Mouse (Mus musculus) MN1 (cell line): ENCODE measurements around the gene Zfp791.
A peak's percentile ranks its signal among the peaks of the same experiment; 100 is the strongest.
"Not testable (repeated sequence)": the region's sequence is repeated elsewhere in the genome, so short reads cannot be mapped to it uniquely, and the experiment has no call there.

Experiments used
- DNase-seq: peaks from one replicate; pipeline ENCODE4 v3.0.0-alpha.2; 2016; ENCODE audit warnings: low spot score

Gene Zfp791

DNA sequence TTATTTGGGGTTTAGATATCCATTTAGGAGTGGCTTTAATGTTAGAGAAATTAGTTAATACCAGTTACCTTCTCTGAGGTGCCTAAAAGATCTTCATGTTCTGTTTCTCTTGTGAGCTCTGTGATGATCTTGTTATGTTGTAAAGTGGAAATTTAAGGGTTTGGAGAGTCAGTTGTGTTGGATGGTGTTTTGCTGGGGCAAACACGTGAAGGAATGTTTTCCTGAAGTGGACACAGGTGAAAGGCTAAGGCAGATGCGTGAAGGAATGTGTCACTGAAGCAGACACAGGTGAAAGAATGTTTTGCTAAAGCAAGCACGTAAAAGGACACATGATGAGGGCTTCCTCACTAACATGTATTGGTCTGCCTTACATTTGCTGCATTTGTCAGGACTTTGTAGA is at the start of gene Zfp791:
Gene Zfp791, minus strand, starts transcription at position 101 of the 400 bp plus-strand sequence.
- no peak for DNase-seq

DNA sequence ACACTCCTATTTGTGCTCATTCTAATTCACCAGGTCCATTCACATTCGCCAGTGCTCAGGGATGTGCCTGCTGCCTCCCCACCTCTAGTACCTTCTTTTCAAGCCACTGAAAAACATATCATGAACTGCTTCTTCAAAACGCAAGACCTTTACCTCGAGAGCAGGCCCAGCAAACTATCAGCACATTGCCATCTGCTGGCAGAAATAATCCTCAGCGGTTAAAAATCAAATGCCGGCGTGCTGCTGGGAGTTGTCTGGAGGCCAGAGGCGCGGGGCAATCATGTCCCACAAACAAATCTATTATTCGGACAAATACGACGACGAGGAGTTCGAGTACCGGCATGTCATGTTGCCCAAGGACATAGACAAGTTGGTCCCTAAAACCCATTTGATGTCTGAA is 48.4 kb upstream of the Zfp791 start:
- DNase-seq: peak; percentile 36

DNA sequence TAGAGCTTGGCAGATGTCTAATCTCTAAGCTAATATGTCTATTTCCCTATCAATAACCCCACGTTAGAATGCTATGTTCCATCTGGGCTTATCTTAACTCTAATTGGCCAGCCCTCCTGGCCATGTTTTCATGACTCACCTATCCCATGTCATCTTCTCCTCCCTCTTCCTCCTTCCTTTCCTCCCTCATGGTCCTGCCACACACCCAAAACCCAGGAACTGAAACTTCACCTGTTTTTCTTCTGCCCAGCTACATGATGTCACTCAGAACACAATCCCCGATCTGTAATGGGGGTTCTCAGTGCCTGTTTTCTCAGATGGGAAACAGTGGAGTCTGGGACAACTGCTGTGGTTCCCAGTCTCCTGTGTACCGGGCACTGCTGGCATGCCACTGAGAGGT is 28.7 kb upstream of the Zfp791 start, which contains the start of gene Cks1brt:
Gene Cks1brt, plus strand, starts transcription at position 301 of the 400 bp plus-strand sequence.
- peak; percentile 5 for DNase-seq

DNA sequence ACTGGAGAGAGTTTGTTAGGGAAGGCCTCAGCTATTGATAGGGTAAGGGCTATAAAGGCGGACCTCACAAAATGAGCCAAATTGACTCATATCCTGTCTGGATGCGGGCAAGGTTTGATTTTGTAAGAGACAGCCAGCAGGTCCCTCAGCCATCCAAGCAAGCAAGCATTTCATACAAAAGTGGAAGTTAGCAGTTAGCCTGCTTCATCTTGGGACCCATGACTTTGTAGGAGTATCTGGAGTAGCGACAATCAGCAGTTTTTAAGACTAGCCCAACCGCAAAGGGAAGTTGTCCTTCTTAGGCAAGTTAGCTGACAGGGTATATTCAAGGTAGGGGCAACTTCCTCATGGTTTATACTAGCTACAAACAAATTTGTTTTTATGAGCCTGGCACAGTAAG is 19.6 kb upstream of the Zfp791 start:
- no peak for DNase-seq

DNA sequence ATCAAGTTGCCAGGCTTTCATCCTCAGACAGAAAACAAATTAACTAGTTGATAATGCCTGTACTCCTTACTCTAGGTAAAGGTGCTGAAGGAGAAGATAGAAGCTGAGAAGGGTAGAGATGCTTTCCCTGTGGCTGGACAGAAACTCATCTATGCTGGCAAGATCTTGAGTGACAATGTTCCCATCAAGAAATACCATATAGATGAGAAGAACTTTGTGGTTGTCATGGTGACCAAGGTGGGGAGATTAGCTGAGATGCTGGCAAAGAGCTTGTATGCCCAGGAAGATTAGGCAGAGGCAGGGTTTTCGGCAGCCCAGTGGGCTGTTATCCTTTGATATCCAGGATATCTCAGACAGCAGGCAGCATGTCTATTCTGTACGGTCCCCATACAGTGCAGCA is 12.8 kb upstream of the Zfp791 start:
- DNase-seq: not testable (repeated sequence)

DNA sequence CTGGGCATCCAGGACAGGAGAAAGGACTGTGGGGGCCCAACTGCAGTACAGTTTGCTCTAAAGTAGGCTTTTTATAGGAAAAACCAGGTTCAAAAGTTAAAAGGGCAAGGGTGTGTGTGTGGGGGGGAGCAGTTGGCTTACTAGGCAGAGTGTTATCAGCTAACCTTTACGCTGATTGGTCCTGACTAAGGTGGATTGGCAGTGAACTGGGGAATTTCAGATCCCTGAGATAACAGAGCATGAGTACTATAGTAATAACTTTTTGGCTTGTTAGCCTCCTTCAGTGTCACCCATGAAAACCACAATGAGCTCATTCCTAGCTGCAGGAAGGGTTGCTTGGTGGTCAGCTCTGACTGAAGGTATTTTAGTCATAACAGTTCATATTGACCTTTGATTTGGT is 9.4 kb upstream of the Zfp791 start:
- no peak for DNase-seq

DNA sequence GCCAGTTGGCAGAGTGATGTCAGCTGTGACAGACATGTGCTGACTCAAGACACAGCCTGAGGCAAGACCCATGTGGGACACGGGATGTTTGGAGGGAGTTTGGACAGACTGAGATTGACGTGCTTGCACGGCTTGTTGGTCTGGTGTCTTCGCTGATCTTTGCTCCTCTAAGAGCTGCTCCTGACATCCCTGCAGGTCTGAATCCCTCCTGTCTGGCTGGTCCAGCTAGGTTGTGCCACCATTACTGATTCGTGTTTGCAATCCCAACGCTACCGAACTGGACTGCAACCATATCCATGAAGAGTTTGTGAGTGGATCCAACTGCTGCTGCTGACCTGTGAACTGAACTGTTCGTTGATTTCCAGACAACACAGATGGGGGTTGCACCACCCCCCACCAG is 796 bp upstream of the Zfp791 start:
- DNase-seq: no peak

DNA sequence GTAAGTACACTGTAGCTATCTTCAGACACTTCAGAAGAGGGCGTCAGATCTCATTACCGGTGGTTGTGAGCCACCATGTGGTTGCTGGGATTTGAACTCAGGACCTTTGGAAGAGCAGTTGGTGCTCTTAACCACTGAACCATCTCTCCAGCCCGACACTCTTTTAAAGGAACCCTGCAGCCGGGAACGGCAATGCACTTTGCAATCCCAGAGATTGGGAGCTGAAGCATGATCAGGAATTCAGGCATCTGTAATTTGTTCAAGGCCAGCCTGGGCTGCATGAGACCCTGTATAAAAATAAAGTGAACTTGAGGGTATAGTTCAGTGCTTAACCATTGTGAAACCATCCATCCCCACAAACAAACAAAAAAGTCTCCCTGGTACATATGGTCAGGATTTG is 2.6 kb downstream of the Zfp791 start:
- DNase-seq: not testable (repeated sequence)

DNA sequence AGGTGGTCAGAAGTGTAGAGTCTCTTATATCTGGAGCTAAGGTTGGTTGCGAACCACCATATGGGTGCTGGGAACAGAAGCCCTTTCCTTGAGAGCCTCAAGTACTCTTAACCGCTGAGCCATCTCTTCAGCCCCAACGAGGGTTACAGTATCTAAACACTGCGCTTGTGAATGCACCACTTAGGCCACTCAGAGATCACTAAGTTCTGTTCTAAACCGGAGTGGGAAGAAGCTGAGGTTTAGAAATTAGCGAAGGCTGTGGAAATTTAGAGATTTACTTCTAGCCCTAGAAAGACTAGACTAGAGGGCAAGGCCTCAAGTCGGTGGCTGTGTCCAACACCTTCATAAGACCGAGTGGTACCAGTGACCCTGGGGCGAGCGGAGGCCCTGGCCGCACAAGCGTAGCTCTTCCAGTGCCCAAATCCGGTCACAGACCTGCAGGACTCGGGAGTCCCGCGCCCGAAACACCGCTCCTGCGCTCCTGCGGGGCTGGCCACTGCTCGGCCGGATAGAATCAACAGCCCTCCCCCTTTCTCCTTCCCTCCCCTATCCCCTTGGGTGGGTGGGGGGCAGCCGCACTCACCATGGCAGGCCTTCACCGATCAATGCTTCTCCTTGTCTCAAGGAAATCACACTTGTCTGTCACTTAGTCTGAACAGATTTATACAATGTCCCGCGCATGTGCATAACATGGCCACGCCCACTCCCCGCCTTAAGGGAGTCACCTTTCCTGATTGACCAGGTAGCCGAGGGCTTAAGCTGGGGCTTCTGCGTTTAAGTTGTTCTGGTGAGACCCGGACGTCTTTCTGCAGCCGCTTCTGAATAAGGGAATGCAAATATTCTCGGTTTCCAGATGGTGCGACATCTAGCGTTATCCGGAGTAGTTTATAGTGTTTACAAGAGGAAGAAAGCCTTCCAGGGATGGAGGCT is 3.6 kb downstream of the Zfp791 start:
- peak; percentile 64 for DNase-seq

DNA sequence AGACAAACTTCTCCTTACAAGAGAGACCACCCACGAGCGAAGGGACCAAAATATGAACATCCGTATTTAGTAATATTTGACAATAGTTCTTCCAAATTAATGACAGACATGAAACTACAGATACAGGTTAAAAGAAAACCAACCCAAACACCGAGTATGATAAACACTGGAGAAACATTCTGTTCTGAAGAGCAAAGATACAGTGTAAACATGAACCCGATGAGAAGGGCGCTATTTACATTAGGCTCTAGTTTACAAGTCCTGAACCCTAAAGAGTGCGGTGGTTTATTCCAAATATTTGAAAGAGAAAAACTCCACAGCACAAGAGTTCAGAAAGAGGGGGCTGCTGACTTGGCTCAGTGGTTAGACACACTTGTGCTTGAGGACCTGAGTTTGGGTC is 5.9 kb downstream of the Zfp791 start:
- no peak for DNase-seq

DNA sequence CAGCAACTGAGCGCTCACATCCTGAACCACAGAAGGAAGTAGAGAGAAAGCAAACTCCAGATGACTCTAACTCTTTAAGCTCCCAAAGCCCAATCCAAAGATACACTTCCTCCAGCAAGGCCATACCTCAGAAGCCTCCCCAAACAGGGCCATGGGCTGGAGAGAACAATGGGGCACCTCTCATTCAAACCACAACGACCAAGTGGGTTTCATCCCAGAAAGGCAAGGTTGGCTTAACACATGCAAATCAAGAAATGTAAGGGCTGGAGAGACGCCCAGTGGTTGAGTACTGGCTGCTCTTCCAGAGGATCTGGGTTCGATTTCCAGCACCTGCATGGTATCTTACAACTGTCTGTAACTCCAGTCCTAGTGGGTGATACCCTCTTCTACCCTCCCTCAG is 7.4 kb downstream of the Zfp791 start:
- DNase-seq: no peak

DNA sequence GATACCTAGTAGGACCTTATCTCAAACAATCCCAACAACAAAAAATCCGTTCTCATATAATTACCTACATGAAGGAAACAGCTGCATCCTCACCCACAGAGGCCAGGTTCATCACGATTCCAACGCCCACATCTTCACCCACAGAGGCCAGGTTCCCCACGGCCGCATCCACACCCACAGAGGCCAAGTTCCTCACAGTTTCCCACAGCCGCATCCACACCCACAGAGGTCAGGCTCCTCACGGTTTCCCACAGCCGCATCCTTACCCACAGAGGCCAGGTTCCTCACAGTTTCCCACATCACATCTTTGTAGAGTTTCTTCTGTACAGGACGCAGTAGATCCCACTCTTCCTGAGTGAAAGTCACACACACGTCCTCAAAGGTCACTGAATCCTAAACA is 9.7 kb downstream of the Zfp791 start:
- no peak for DNase-seq

DNA sequence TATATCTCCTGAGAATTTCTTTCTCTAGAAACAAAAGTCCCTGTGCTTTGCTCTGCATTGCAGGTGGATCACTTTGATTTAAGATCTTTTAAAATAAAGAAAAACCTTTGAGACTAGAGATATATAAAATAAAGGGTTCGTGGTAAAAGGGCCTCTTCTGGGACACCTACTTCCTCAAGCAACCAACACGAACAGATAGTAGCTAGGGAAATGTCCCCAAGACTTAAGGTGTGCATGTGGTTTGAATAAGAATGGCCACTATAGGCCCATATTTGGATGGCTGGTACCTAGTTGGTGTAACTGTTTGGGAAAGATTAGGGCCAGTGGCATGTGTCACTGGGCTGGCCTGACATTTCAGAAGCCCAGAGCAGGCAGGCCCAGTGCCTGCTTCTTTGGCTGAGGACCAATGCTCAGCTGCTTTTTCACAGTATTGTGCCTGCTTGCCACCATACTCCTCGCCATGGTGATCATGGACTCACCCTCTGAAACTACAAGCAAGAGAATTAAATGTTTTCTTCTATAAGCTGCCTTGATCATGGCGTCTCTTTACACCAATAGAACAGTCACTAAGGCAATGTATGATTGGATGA is 22.7 kb downstream of the Zfp791 start:
- no peak for DNase-seq

DNA sequence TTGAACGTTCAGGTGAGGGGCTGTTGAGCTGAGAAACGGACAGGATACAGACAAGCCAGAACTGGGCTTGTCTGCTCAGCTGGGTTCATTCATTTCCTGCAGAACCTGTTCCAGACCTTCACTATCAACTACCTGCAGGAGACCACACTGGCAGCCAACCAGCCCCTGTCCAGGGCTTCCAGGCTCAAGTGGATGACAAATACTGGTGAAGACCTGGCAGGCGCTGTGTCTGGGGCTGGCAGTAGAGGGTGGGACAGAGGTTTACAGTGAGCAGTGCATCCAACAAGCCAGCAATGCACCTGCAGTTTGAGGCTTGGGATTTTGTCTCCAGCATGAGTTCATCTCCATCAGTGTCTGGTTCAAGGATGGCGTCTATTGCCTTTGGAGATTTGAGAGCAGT is 26.0 kb downstream of the Zfp791 start:
- DNase-seq: no peak

DNA sequence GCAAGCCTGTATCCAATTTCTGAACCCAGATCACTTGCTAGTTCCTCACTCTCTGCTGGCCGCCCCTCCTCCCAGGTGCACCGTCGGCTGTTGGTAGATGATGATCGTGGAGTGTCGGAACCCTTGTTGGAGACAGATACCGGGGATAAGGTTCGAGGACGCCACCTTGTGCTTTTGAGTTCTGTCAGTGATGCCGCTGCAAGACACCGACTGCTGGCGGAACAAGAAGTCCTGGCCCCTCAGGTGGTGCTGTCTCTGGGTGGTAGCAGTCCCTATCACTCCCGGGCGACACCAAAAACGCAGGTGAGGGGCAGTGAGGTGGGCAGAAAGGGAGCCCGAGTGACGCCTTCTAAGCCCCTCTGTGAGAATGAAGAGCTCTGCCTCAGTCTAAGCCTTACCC is 26.7 kb downstream of the Zfp791 start:
- DNase-seq: no peak

DNA sequence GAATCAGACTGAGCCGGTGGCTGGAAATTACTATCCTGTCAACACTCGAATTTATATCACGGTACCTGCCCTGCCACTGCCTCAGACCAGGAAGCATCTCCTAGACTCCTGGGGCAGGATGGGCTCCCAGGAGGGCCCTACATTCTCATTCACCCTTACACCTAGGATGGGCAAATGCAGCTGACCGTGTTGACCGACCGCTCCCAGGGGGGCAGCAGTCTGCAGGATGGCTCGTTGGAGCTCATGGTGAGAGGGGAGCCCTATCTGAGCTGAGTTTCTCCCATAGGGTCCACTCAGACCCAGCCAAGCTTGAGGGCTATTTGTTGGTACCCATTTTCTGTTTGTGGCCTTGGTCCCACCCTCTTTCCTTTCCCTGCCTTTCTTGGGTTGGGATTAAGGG is 27.3 kb downstream of the Zfp791 start:
- DNase-seq: no peak

DNA sequence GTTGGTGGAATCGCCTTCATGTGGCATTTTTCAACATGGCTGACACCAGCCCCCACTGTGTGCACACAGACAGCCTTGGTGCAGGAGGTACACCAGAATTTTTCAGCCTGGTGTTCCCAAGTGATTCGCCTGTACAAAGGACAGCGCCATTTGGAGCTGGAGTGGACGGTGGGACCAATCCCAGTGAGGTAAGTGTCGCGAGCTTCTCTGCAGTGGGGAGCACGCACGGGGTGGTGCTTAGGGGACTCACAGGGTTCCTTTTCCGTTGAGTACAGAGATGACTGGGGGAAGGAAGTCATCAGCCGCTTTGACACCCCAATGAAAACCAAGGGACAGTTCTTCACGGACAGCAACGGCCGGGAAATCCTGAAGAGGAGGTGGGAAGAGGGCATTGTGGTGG is 27.8 kb downstream of the Zfp791 start:
- no peak for DNase-seq

DNA sequence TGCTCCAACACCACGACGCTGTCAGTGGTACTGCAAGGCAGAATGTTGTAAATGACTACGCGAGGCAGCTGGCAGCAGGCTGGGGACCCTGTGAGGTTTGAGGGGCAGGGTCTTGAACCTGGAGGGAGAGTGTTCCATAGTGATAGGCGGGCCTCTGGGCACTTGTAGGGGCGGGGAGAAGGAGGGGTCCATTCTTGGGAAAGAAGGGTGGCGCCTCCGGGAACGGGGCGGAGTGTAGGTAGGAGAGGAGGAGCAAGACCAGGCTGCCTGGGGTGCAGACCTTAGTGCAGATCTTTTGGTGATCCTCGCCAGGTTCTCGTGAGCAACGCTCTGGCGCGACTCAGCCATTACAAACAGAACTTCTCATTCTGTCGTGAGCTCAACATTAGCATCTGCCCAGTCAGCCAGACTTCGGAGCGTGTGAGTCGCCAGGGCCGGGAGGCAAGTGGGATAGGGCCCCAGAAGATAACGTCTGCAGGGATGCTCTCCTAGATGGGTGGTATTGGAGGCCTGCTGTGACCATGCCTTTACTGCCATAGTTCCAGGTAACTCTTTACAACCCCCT is 31.3 kb downstream of the Zfp791 start:
- DNase-seq: no peak

DNA sequence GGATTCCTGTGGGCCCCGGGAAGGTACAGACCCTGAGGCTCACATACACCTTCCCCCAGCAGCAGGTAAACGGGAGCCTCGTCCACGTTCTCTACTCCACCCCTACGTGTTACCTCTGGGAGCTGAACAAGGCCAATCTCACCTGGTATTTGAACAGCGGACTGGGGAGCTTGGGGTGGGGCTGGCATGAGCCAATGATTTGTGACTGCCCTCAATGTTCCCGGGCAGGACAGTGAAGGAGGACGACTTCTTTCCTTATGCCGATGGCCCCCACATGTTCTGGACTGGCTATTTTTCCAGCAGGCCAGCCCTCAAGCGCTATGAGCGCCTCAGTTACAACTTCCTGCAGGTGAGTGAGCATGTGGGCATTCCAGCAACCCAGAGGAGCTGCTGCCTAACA is 32.0 kb downstream of the Zfp791 start:
- DNase-seq: no peak

DNA sequence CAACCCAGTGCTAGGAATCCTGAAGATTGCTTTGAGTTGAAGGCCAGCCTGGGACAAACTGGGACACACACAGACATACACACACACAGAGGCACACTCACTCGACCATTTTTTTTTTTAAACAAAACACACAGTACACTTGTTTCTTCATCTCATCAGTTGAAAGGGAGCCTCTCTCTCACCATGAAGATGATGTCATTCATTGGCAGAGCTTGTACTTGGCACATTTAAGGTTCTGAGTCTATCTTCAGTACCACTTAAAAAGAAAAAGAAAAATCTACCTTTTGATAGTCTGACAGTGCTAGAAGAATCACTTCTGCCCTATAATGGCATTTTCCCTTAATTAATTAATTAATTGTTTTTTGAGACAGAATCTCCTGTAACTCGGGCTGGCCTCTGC is 34.1 kb downstream of the Zfp791 start:
- no peak for DNase-seq

DNA sequence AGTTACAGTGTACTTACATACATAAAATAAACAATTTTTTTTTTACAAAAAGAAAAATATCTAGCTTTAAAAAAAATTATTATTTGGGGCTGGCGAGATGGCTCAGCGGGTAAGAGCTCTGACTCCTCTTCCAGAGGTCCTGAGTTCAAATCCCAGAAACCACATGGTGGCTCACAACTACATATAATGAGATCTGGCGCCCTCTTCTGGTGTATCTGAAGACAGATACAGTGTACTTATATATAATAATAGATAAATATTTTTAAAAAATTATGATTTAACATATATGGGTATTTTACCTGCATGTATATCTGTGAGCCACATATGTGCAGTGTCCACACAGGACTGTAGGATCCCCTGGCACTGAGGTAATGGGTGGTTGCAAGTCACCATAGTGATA is 36.7 kb downstream of the Zfp791 start:
- DNase-seq: no peak

DNA sequence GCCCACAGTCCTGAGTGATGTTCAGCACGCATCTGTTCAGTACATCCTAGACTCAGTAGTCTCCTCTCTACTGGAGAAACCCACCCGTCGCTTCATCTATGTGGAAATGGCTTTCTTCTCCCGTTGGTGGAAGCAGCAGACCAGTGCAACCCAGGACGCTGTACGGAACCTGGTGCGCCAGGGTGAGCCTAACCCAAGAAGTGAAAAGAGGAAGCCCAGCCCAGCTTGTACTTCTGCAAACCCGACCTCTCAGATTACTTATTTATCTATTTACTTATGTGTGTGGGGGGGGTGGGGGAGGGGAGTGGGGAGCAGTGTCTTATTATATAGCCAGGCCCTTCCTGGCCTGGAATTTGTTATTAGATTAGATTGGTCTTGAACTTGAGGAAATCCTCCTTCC is 38.3 kb downstream of the Zfp791 start:
- DNase-seq: no peak

DNA sequence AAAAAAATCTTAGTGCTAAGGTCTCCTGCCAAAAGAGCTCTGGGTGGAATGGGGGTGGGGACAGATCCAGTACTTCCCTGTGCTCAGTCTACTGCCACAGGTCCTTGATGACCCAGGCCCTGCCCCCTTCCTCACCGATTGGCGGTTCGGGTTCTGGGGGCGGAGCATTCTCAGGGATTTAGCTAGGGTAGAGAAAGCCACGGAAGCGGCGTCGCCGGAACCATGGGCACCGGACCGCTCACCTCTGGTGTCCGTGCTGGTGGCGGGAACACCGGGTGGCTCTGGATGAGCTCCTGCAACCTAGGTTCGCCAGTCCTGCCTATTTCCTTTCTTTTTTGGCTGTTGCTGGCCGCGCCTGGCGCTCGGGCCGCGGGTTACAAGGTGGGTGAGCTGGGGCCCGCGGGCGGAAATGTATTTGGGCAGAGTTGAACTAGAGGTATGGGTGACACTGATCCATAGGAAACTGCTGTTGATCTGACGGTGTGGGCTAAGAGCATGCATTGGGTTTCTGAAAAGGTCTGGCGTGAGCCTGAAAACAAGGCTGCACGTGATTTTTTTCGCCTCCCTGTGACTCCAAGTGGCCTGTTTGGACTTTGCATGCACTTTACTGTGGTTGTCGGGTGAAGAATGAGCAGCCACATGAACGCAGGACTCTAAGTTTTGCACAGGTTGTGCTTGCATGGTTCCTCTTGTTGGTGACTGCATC is 39.6 kb downstream of the Zfp791 start, which contains the start of gene Man2b1:
Gene Man2b1, plus strand, starts transcription at position 163 of the 706 bp plus-strand sequence.
- DNase-seq: peak; percentile 80
